9 mouse cellular contexts compared by ENCODE assay signal in the genomic region with DNA sequence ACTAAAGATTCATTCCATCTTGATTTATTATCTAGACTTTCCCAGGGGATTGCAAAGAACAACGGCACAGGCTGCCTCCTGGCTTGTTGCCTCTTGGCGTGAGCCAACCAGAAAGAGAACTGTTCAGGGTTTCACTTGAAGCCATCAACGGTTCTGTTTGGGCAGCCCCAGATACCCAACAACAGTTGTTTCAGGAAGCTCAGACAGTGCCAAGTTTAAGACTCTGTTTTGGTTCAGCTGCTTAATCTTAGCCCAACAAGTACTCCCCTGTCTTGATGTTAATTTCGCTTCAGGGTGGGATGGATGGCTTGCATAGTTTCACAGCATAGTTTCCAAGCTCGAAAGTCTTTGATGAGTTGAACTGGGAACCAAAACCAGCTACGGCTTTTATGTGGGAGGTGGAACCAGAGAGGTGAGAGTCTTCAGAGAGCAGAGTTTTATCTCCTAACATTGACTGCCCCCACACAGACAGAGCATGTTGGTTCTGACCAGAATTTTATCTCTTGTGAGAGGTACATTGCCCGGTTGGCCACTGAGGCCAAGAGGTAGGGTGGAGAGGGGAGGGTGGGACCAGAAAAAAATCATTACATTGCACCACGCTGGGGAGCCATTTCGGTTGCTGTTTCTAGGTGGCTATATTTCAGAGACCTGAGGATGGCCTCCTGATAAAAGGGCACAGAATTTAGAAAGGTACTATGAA.
DNase-seq lines count a peak whose midpoint lies in the region; ATAC-seq lines count a peak whose summit lies in the region.
"Had no signal": no experiment of that assay in that cellular context is flagged by ENCODE, and none has a peak within 500 bp of the region (broad histone marks: within the 10 kb centered on the region; RNA-seq: fewer than 3 reads in every experiment).

No protein-coding gene starts in this region.

- H3K27me3 ChIP-seq in forebrain, embryonic 14.5 days (replicated peaks; ENCODE audit: control insufficient read depth, insufficient read depth, low read length) = no peaks in the 10 kb centered on the region
- no peaks in the 10 kb centered on the region for H3K27me3 ChIP-seq in forebrain, embryonic 16.5 days (replicated peaks; ENCODE audit: control insufficient read depth, insufficient read depth, low read length)
- H3K27me3 ChIP-seq: liver, embryonic 12.5 days had no signal

- peak; percentile 13 for ATAC-seq in common myeloid progenitor, adult 5-6 weeks (replicated peaks; ENCODE audit: low read depth, poor library complexity, severe bottlenecking)
- ATAC-seq in forebrain, embryonic 14.5 days = no peak
- ATAC-seq in forebrain, embryonic 16.5 days = no peak
- ATAC-seq: liver, embryonic 12.5 days had no signal

- H3K4me1 ChIP-seq in forebrain, embryonic 14.5 days (ENCODE audit: control insufficient read depth, insufficient read depth, low read length) = no peaks in the 10 kb centered on the region; the same call in 1 of the 2 replicates
- no peaks in the 10 kb centered on the region; the same call in 1 of the 2 replicates for H3K4me1 ChIP-seq in forebrain, embryonic 16.5 days (replicated peaks; ENCODE audit: control insufficient read depth, insufficient read depth, low read length)

- H3K4me2 ChIP-seq in forebrain, embryonic 14.5 days (ENCODE audit: low read length) = no peak overlapping the region
- H3K4me2 ChIP-seq in forebrain, embryonic 16.5 days (ENCODE audit: low read length) = no peak overlapping the region
- H3K4me2 ChIP-seq: liver, embryonic 12.5 days had no signal

- intact Hi-C loops in heart, postnatal 10 days (cut with DNase I) = loop anchor here (10.0 kb wide), 1 partner anchor 144 kb away; the partner anchor contains the start of gene Mgat5

- no peak overlapping the region for H3K27ac ChIP-seq in forebrain, embryonic 14.5 days (ENCODE audit: low read depth, low read length)
- H3K27ac ChIP-seq in forebrain, embryonic 16.5 days (ENCODE audit: low read length) = no peak overlapping the region
- H3K27ac ChIP-seq: liver, embryonic 12.5 days had no signal

- H3K36me3 ChIP-seq in forebrain, embryonic 14.5 days (ENCODE audit: control insufficient read depth, insufficient read depth, low read length) = no peaks in the 10 kb centered on the region
- no peaks in the 10 kb centered on the region for H3K36me3 ChIP-seq in forebrain, embryonic 16.5 days (ENCODE audit: control insufficient read depth, insufficient read depth)
- H3K36me3 ChIP-seq: liver, embryonic 12.5 days had no signal

- no peaks in the 10 kb centered on the region for H3K9me3 ChIP-seq in forebrain, embryonic 14.5 days (replicated peaks; ENCODE audit: control insufficient read depth, low read length)
- no peaks in the 10 kb centered on the region for H3K9me3 ChIP-seq in forebrain, embryonic 16.5 days (ENCODE audit: control insufficient read depth, low read length)
- H3K9me3 ChIP-seq: liver, embryonic 12.5 days had no signal

- no peak overlapping the region for H3K9ac ChIP-seq in forebrain, embryonic 14.5 days (ENCODE audit: low read length)
- no peak overlapping the region for H3K9ac ChIP-seq in forebrain, embryonic 16.5 days (replicated peaks; ENCODE audit: low read depth, low read length)
- H3K9ac ChIP-seq: liver, embryonic 12.5 days had no signal

- WGBS in forebrain, embryonic 14.5 days = 81% methylated on average over 9 of the region's 9 CpGs
- WGBS in forebrain, embryonic 16.5 days = 72% methylated on average over 9 of the region's 9 CpGs

- peak; percentile 29 for DNase-seq in layer of hippocampus, adult 9-11 months
- no peak for DNase-seq in layer of hippocampus, postnatal 25 days (ENCODE audit: extremely low spot score in 1 of 2, low spot score in 1 of 2)
- DNase-seq in Muller cell, postnatal 12 days (ENCODE audit: inconsistent ontology term) = peak; percentile 52
- DNase-seq in heart, postnatal 10 days = peak; percentile 61 to 74
- DNase-seq in cerebellum, adult 9-11 months = no peak
- no peak for DNase-seq in forebrain, embryonic 14.5 days (ENCODE audit: low spot score)

- H3K4me3 ChIP-seq in forebrain, embryonic 14.5 days (ENCODE audit: low read depth, low read length) = no peak overlapping the region
- H3K4me3 ChIP-seq in forebrain, embryonic 16.5 days (replicated peaks; ENCODE audit: low read length) = no peak overlapping the region
- H3K4me3 ChIP-seq: liver, embryonic 12.5 days had no signal

Comparison
In these comparisons a context has a peak if more than half of its experiments do, and no peak if none do; other contexts are left out.
1. DNase-seq: peak in layer of hippocampus, adult 9-11 months (single experiment), Muller cell, postnatal 12 days (single experiment) and heart, postnatal 10 days (2 of 2); none in layer of hippocampus, postnatal 25 days (0 of 2), cerebellum, adult 9-11 months (single experiment) and forebrain, embryonic 14.5 days (single experiment).